Mouse (Mus musculus): ENCODE measurements around the gene Arid1b. TPM values are rescaled to one million over a fixed set of nuclear protein-coding genes. Genes with fewer than 3 reads are reported as not detected.
A peak's percentile ranks its signal among the peaks of the same experiment; 100 is the strongest.

Gene Arid1b
- polyA plus RNA-seq, 1 experiment = 41.6 TPM

- no peak for TF ChIP-seq CTCF (IDR thresholded peaks at IDR 0.05; ENCODE audit: borderline replicate concordance, extremely low read depth, insufficient read depth, insufficient read length)
- TF ChIP-seq POLR2A (IDR thresholded peaks at IDR 0.05; ENCODE audit: borderline replicate concordance, extremely low read depth, insufficient read depth, insufficient read length, poor library complexity, severe bottlenecking) = no peak
- no peak for DNase-seq (ENCODE audit: low read depth)
Measured at GRCm38 (mm10) chr17:5023745-5024144, 29.6 kb downstream of the Arid1b start.

DNA sequence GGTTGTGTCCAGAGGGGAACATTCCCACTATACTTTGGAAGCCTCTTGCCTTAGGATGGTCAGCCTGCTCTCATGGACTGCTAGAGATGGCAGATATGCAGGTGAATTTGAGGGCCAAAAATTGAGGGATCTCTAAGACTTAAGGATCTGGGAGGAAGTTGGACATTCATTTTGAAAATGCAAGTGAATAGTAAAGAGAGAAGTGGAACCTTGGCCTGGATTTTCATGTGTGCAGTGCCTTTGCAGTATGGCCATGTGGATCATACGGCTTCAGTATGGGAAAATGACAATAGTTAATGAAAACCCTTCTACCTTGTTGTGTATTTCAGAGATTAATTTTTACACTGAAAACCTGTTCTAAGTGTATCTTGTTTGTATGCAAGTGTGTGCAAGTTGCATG is 31.3 kb downstream of the Arid1b start:
- TF ChIP-seq CTCF (IDR thresholded peaks at IDR 0.05; ENCODE audit: borderline replicate concordance, extremely low read depth, insufficient read depth, insufficient read length) (no peak), POLR2A (IDR thresholded peaks at IDR 0.05; ENCODE audit: borderline replicate concordance, extremely low read depth, insufficient read depth, insufficient read length, poor library complexity, severe bottlenecking) (no peak)
- DNase-seq (ENCODE audit: low read depth) = no peak

DNA sequence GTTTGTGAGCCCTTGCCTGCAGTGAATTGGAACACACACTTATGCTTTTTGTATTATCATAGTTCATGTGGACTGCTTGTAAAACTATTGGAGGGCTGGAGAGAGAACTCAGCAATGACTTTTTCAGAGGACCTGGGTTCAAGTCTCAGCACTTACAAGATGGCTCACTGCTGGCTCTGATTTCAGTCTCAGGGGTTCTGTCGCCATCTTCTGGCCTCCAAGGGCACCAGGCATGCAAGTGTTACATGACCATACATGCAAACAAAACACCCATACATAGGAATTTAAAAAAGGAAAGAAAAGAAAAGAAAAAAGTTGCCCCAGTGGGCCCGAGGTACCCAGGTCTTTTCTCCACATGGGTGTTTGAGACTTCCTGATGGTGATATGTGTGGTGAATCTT is 32.4 kb downstream of the Arid1b start:
- no peak for DNase-seq (ENCODE audit: low read depth)
- TF ChIP-seq CTCF (IDR thresholded peaks at IDR 0.05; ENCODE audit: borderline replicate concordance, extremely low read depth, insufficient read depth, insufficient read length) = peak; percentile 14; the same call in 1 of the 2 replicates
- TF ChIP-seq POLR2A (IDR thresholded peaks at IDR 0.05; ENCODE audit: borderline replicate concordance, extremely low read depth, insufficient read depth, insufficient read length, poor library complexity, severe bottlenecking) = no peak

GRCm38 (mm10) chr17:5029148-5029547 is 35.0 kb downstream of the Arid1b start:
- TF ChIP-seq CTCF (IDR thresholded peaks at IDR 0.05; ENCODE audit: borderline replicate concordance, extremely low read depth, insufficient read depth, insufficient read length) = no peak
- no peak for TF ChIP-seq POLR2A (IDR thresholded peaks at IDR 0.05; ENCODE audit: borderline replicate concordance, extremely low read depth, insufficient read depth, insufficient read length, poor library complexity, severe bottlenecking)
- no peak for DNase-seq (ENCODE audit: low read depth)

DNA sequence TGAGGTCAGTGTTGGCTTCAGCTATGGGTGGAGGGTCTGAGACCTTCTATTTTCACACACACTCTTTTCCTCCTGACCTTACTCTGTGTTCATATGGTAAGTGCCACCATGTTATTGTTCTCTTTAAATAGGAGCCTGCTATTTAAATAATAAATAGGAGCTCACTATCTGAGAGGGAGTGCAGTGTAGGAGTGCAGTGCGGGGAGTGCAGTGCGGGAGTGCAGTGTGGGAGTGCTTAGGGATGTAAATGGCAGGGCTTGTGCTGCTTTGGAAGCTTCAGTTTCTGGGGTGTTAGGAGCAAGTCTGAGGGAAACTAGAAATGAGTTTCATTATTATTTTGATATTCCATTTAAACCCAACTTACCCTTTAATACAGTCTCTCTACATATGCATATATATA is 36.2 kb downstream of the Arid1b start:
- DNase-seq (ENCODE audit: low read depth) = peak; percentile 43
- TF ChIP-seq CTCF (IDR thresholded peaks at IDR 0.05; ENCODE audit: borderline replicate concordance, extremely low read depth, insufficient read depth, insufficient read length) = no peak
- TF ChIP-seq POLR2A (IDR thresholded peaks at IDR 0.05; ENCODE audit: borderline replicate concordance, extremely low read depth, insufficient read depth, insufficient read length, poor library complexity, severe bottlenecking) = no peak

GRCm38 (mm10) chr17:5033346-5033745 is 39.2 kb downstream of the Arid1b start:
- no peak for TF ChIP-seq POLR2A (IDR thresholded peaks at IDR 0.05; ENCODE audit: borderline replicate concordance, extremely low read depth, insufficient read depth, insufficient read length, poor library complexity, severe bottlenecking)
- no peak for TF ChIP-seq CTCF (IDR thresholded peaks at IDR 0.05; ENCODE audit: borderline replicate concordance, extremely low read depth, insufficient read depth, insufficient read length)
- DNase-seq (ENCODE audit: low read depth) = no peak

DNA sequence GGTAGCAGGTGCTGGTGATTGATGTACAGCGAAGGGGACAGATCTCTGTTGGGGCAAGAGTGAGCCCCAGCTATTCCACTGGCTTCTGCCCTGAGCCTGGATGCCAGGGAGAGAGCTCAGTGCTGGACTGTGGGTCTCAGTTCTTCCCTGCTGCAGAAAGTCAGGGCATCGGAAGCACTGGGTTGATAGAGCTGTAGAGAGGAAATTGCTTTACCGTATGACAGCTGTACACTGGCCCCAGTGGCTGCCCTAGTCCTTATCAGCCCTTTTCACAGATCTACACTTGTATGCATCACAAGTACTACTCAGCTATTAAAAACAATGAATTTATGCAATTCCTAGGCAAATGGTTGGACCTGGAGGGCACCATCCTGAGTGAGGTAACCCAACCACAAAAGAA is 40.1 kb downstream of the Arid1b start:
- DNase-seq (ENCODE audit: low read depth) = no peak

DNA sequence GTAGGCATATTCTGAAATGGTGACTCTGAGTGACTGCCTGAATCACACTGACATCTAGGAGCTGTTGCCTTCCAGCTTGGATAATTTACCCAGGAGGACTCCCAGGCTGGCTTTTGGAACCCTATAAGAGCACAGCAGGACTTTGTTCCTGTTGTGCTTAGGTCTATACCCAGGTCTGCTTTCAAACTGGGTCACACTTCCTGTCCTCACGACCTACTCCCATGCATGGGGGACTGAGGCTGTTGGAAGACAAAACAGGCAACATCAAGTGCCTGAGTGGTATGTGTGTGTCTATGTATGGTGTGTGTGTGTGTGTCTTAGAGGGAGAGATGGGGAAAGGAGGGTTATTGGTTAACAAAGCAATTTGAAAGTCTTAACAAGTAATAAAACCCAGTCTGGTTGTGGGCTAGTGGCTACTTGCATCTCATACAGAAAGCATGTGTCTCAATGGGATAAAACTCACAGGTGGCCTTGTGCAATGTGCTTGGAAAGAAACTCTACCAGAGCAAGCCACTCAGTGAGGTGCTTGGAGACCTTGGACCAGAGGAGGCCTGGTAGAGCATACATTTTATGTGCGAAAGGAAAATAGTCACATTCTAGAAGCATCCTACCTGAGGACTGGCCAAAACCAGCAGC is 42.2 kb downstream of the Arid1b start:
- no peak for TF ChIP-seq CTCF (IDR thresholded peaks at IDR 0.05; ENCODE audit: borderline replicate concordance, extremely low read depth, insufficient read depth, insufficient read length)
- no peak for TF ChIP-seq POLR2A (IDR thresholded peaks at IDR 0.05; ENCODE audit: borderline replicate concordance, extremely low read depth, insufficient read depth, insufficient read length, poor library complexity, severe bottlenecking)

More for the DNA sequence above, 40.1 kb downstream of the Arid1b start:
- TF ChIP-seq CTCF (IDR thresholded peaks at IDR 0.05; ENCODE audit: borderline replicate concordance, extremely low read depth, insufficient read depth, insufficient read length) = no peak

DNA sequence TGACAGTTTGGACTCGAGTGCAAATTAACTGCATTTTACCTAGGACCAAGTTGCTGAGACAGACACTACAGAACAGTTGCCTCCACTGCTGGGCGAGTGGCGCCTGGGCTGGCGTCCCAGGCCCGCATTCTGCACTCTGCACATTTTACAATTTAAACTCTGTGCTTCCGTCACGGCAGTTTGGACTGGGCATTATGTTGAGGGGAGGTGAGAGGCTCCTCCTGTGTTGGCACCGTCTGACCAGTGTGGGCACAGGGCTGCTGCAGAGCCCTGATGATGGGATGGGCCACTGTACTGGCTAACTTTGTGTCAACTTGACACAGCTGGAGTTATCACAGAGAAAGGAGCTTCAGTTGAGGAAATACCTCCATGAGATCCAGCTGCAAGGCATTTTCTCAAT is 43.1 kb downstream of the Arid1b start:
- no peak for DNase-seq (ENCODE audit: low read depth)
- no peak for TF ChIP-seq CTCF (IDR thresholded peaks at IDR 0.05; ENCODE audit: borderline replicate concordance, extremely low read depth, insufficient read depth, insufficient read length)
- TF ChIP-seq POLR2A (IDR thresholded peaks at IDR 0.05; ENCODE audit: borderline replicate concordance, extremely low read depth, insufficient read depth, insufficient read length, poor library complexity, severe bottlenecking) = no peak

More for the DNA sequence above, 42.2 kb downstream of the Arid1b start:
- no peak for DNase-seq (ENCODE audit: low read depth)

- DNase-seq (ENCODE audit: low read depth) = no peak
Measured at GRCm38 (mm10) chr17:5039826-5040225, 45.7 kb downstream of the Arid1b start.

GRCm38 (mm10) chr17:5043871-5044270 is 49.7 kb downstream of the Arid1b start:
- TF ChIP-seq POLR2A (IDR thresholded peaks at IDR 0.05; ENCODE audit: borderline replicate concordance, extremely low read depth, insufficient read depth, insufficient read length, poor library complexity, severe bottlenecking) (no peak), CTCF (IDR thresholded peaks at IDR 0.05; ENCODE audit: borderline replicate concordance, extremely low read depth, insufficient read depth, insufficient read length) (no peak)
- peak; percentile 44 for DNase-seq (ENCODE audit: low read depth)

More at GRCm38 (mm10) chr17:5039826-5040225, 45.7 kb downstream of the Arid1b start:
- TF ChIP-seq POLR2A (IDR thresholded peaks at IDR 0.05; ENCODE audit: borderline replicate concordance, extremely low read depth, insufficient read depth, insufficient read length, poor library complexity, severe bottlenecking) (no peak), CTCF (IDR thresholded peaks at IDR 0.05; ENCODE audit: borderline replicate concordance, extremely low read depth, insufficient read depth, insufficient read length) (no peak)

GRCm38 (mm10) chr17:5045613-5046012 is 51.5 kb downstream of the Arid1b start:
- TF ChIP-seq CTCF (IDR thresholded peaks at IDR 0.05; ENCODE audit: borderline replicate concordance, extremely low read depth, insufficient read depth, insufficient read length) (no peak), POLR2A (IDR thresholded peaks at IDR 0.05; ENCODE audit: borderline replicate concordance, extremely low read depth, insufficient read depth, insufficient read length, poor library complexity, severe bottlenecking) (no peak)

More at GRCm38 (mm10) chr17:5045613-5046012, 51.5 kb downstream of the Arid1b start:
- DNase-seq (ENCODE audit: low read depth) = no peak
